ENCODE assay signal across 8 mouse cellular contexts in the genomic region with DNA sequence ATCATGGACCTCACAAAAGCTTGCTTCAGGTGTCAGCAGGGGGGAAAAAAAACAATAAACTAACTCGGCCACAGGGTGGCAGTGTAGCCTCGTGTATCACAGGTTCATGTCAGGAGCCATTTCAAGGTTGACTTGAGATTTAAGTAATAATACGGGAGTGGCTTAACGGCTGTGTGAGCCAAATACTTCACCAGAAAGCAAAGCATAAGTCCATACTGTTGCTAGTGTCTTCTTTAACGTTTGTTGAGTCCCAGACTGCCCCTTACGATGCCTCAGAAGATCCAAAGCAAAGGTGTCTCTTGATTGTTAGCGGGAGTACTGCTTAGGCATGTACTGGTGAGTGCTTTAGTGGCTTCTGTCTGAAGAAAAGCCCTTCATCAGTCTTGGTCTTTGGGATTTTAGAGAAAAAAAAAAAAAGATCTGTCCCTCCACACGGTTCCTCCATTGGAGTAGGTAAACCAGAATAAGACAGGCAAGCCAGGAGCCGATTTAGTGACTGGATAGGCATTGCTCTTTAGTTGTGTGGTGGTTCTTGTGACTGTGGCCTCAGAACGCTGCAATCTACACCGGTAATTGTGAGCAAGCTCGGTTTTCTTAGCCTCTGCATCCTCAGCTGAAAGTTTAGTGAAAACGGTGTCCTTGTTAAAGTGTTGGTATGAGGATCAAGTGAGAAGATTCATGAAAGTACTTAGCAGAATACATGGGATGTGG. TPM values are rescaled to one million over a fixed set of nuclear protein-coding genes. Genes with fewer than 3 reads are reported as not detected.
DNase-seq lines count a peak whose midpoint lies in the region; ATAC-seq and TF ChIP-seq lines count a peak whose summit lies in the region.

No protein-coding gene starts in this region.

- peak overlapping the region; percentile 23; the same call in 1 of the 2 replicates for H3K4me3 ChIP-seq in hindbrain, postnatal 0 days (ENCODE audit: low read length)

- peak; percentile 91 for DNase-seq in ZHBTc4 (ENCODE audit: low read depth, low spot score)
- peak; percentile 29 to 47 for DNase-seq in gastrocnemius, adult 8-10 months (ENCODE audit: low spot score in 2 of 2)
- DNase-seq in hindbrain, postnatal 0 days (ENCODE audit: low spot score) = peak; percentile 94
- peak; percentile 78 to 79 for DNase-seq in left cerebral cortex, adult 18-20 months (ENCODE audit: low spot score in 2 of 2)
- DNase-seq in right cerebral cortex, adult 2 months (ENCODE audit: low spot score in 2 of 2) = peak; percentile 82 to 87
- DNase-seq in urinary bladder, postnatal 36 days (ENCODE audit: low spot score in 2 of 2) = peak; percentile 68 to 78

- peak overlapping the region; percentile 51 for H3K4me2 ChIP-seq in hindbrain, postnatal 0 days (ENCODE audit: low read depth, low read length)

- no peaks in the 10 kb centered on the region for H3K27me3 ChIP-seq in hindbrain, postnatal 0 days (ENCODE audit: insufficient read depth, low read length)

- ATAC-seq in common myeloid progenitor, adult 5-6 weeks (replicated peaks; ENCODE audit: low read depth, poor library complexity, severe bottlenecking) = peak; percentile 97
- ATAC-seq in hindbrain, postnatal 0 days = peak; percentile 62
- ATAC-seq in megakaryocyte, adult 5-6 weeks (ENCODE audit: poor library complexity, severe bottlenecking) = peak; percentile 96

- WGBS in hindbrain, postnatal 0 days = 32% methylated on average over 13 of the region's 13 CpGs

- no peaks in the 10 kb centered on the region for H3K36me3 ChIP-seq in hindbrain, postnatal 0 days (ENCODE audit: insufficient read depth, low read length)

- peak; percentile 81 for TF ChIP-seq CTCF in hindbrain, postnatal 0 days (IDR thresholded peaks at IDR 0.05; ENCODE audit: low read depth)

- no peak overlapping the region for H3K27ac ChIP-seq in hindbrain, postnatal 0 days

- H3K9ac ChIP-seq in hindbrain, postnatal 0 days (replicated peaks; ENCODE audit: low read length) = no peak overlapping the region

- H3K4me1 ChIP-seq in hindbrain, postnatal 0 days (ENCODE audit: insufficient read depth, low read length) = no peaks in the 10 kb centered on the region

- no peaks in the 10 kb centered on the region for H3K9me3 ChIP-seq in hindbrain, postnatal 0 days (ENCODE audit: low read length)

RNA-seq across cellular contexts. Expression of gene Cfap54, which starts 30.2 kb away (rescaled TPM):
- 0.27 and 1.2 TPM in 2 replicates for total RNA-seq in common myeloid progenitor, adult 5-6 weeks (2017)
- total RNA-seq in gastrocnemius, adult 8-10 months (2022) = under 1 TPM; 0.34 to 0.54 (median 0.38) TPM
- total RNA-seq in hindbrain, postnatal 0 days (2014; rRNA removed) = 3.5 and 5.2 TPM in 2 replicates
- 3.0 and 4.2 TPM in 2 replicates for polyA plus RNA-seq in hindbrain, postnatal 0 days (2015; fragmentation: Nextera tagmentation; extraction: Ambion mirVana)
- total RNA-seq in left cerebral cortex, adult 18-20 months (2021) = 10 to 100 TPM; 19.6 to 23.7 TPM
- total RNA-seq in megakaryocyte, adult 5-6 weeks (2015) = 0.25 and 0.57 TPM in 2 replicates
- 0.24 and 1.1 TPM in 2 replicates for total RNA-seq in megakaryocyte, adult 5-6 weeks (2017)

Comparison
In these comparisons a context has a peak if more than half of its experiments do, and no peak if none do; other contexts are left out.
1. DNase-seq: peak in every context shown above with its lines; median percentile 94 in hindbrain, postnatal 0 days; 91 in ZHBTc4; 84 in right cerebral cortex, adult 2 months; 78 in left cerebral cortex, adult 18-20 months; 73 in urinary bladder, postnatal 36 days; 38 in gastrocnemius, adult 8-10 months.